Mouse (Mus musculus) small intestine, adult 2 months (tissue): ENCODE results near the gene Prkca. TPM values are rescaled to one million over a fixed set of nuclear protein-coding genes. Genes with fewer than 3 reads are reported as not detected.

Experiments
- H3K27ac ChIP-seq: fragments of 200-500 bp; 2 replicates; pipeline ENCODE4 v1.5.1; 2012; ENCODE audit warnings: low read depth, low read length, control low read depth, inconsistent platforms; ENCODE audit not compliant: insufficient read depth
- H3K27me3 ChIP-seq: fragments of 200-500 bp; 2 replicates; pipeline ENCODE4 v1.6.1; 2012; ENCODE audit warnings: mild to moderate bottlenecking, moderate library complexity, low read length, inconsistent platforms; ENCODE audit not compliant: control insufficient read depth, insufficient read depth
- H3K36me3 ChIP-seq: fragments of 200-500 bp; 2 replicates; pipeline ENCODE4 v1.6.1; 2012; ENCODE audit warnings: mild to moderate bottlenecking, low read length, control low read depth, inconsistent platforms; ENCODE audit not compliant: control insufficient read depth, insufficient read depth
- H3K4me1 ChIP-seq: fragments of 200-500 bp; 2 replicates; pipeline ENCODE4 v1.6.1; 2012; ENCODE audit warnings: low read length, inconsistent platforms, mixed read lengths; ENCODE audit not compliant: control insufficient read depth, insufficient read depth, insufficient read length
- H3K4me3 ChIP-seq: fragments of 200-500 bp; 2 replicates; pipeline ENCODE4 v1.5.1; 2012; ENCODE audit warnings: low read depth, mild to moderate bottlenecking, control low read depth, inconsistent platforms, low read length, moderate library complexity
- CTCF ChIP-seq: fragments of 200-500 bp; IDR thresholded peaks from 2 replicates; pipeline ENCODE4 v1.5.1; 2012; ENCODE audit warnings: low read depth, mild to moderate bottlenecking, control low read depth, inconsistent platforms, low read length, moderate library complexity, mixed read lengths; ENCODE audit not compliant: insufficient replicate concordance, insufficient read length; ENCODE audit errors: extremely low read depth
- POLR2A ChIP-seq: fragments of 200-500 bp; IDR thresholded peaks from 2 replicates; pipeline ENCODE4 v1.6.1; 2012; ENCODE audit warnings: low read depth, mild to moderate bottlenecking, control low read depth, inconsistent platforms, low read length, moderate library complexity
- WGBS: fragments of 180-500 bp; shearing (Covaris S2); methylation state at CpG from one replicate; pipeline ENCODE4 v1.1.7; 2018; 5-methylcytosine and 5-hydroxymethylcytosine counted together
- polyA plus RNA-seq: library from polyadenylated mRNA; depleted of rRNA; stranded (reverse); fragments of >200 nt; gene quantifications from 2 replicates; pipeline ENCODE4 v1.2.3, GENCODE M21; 2012

Prkca gene
- polyA plus RNA-seq, 1 experiment: 13.9 TPM

- Histone ChIP-seq H3K27me3 (no peaks in the 10 kb centered on the region), H3K36me3 (no peaks in the 10 kb centered on the region), H3K27ac (peak overlapping the region; percentile 94), H3K4me3 (no peak overlapping the region), H3K4me1 (peaks cover 55% of the 10 kb centered on the region)
- WGBS: 23% methylated on average over 5 of the region's 5 CpGs
- no peak for TF ChIP-seq POLR2A
- TF ChIP-seq CTCF: no peak
Measured at GRCm38 (mm10) chr11:108309791-108310190, 33.9 kb downstream of the Prkca start.

DNA sequence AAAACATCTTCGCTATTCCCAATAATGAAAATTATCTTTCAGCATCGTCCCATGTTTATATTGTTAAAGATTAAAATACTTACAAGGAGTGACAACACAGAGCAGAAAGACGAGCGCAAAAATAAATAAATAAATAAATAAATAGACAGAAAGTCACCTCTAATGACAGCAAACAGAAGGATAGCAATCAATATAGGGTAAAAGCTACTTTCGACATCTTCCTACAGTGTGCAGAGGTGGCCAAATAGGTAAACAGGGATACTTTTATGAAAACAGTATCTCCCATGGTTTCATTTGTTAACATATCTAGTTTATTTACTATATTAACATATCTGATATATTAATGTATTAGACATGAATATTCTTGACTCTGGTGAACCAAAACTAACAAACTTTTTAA is 35.5 kb downstream of the Prkca start:
- Histone ChIP-seq H3K4me3 (no peak overlapping the region), H3K36me3 (peaks cover 4% of the 10 kb centered on the region; the same call in 1 of the 2 replicates), H3K4me1 (peaks cover 63% of the 10 kb centered on the region), H3K27ac (peak overlapping the region; percentile 87), H3K27me3 (no peaks in the 10 kb centered on the region)
- WGBS: 83% methylated on average over 5 of the region's 5 CpGs
- TF ChIP-seq CTCF: no peak
- no peak for TF ChIP-seq POLR2A

GRCm38 (mm10) chr11:108307258-108307657 is 36.5 kb downstream of the Prkca start:
- H3K27ac ChIP-seq: peak overlapping the region; percentile 87
- H3K27me3 ChIP-seq: no peaks in the 10 kb centered on the region
- no peak for TF ChIP-seq POLR2A
- TF ChIP-seq CTCF: peak; percentile 31; the same call in 1 of the 2 replicates
- 23% methylated on average over 7 of the region's 7 CpGs for WGBS
- H3K4me3 ChIP-seq: peak overlapping the region; percentile 17; the same call in 1 of the 2 replicates
- H3K36me3 ChIP-seq: peaks cover 5% of the 10 kb centered on the region; the same call in 1 of the 2 replicates
- peaks cover 57% of the 10 kb centered on the region for H3K4me1 ChIP-seq

- Histone ChIP-seq H3K27ac (no peak overlapping the region), H3K4me1 (peaks cover 36% of the 10 kb centered on the region), H3K36me3 (peaks cover 11% of the 10 kb centered on the region), H3K4me3 (no peak overlapping the region), H3K27me3 (no peaks in the 10 kb centered on the region)
- TF ChIP-seq POLR2A: no peak
- 77% methylated on average over 4 of the region's 4 CpGs for WGBS
Measured at GRCm38 (mm10) chr11:108303787-108304186, 39.9 kb downstream of the Prkca start.

DNA sequence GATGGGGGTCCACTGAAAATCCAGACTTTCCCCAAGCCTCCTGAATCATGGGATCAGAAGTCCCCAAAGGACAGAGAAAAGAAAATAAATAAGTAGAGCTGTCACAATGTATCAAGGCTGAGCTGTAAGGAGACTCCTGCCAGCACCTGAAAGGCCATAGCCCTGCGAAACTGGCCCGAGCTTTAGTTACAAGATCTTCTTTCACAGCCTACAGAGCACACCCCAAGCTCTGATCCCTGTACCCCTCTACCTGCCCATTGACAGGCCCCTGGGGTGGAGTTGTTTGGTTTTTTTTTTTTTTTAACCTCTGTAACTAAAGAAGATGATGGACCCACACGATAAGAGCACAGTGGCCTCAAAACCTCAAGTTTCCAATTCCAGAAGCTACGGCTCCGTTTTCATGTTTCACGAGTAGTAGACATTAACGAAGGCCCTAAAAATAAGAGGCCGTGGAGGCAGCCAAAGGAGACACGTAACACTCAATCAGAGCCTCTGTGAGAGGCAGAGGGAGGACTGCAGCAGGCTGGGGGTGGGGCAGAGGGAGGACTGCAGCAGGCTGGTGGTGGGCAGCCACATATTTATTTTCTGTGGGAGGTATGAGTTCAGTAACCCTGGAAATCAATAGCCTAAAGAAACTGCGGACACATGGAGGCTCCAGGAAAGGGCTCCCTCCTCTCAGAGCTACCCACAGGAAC is 41.8 kb downstream of the Prkca start:
- peaks cover 30% of the 10 kb centered on the region for H3K4me1 ChIP-seq
- H3K4me3 ChIP-seq: no peak overlapping the region
- H3K27me3 ChIP-seq: no peaks in the 10 kb centered on the region
- H3K27ac ChIP-seq: no peak overlapping the region
- WGBS: 92% methylated on average over 10 of the region's 10 CpGs
- TF ChIP-seq CTCF: no peak
- no peak for TF ChIP-seq POLR2A
- H3K36me3 ChIP-seq: peaks cover 11% of the 10 kb centered on the region

DNA sequence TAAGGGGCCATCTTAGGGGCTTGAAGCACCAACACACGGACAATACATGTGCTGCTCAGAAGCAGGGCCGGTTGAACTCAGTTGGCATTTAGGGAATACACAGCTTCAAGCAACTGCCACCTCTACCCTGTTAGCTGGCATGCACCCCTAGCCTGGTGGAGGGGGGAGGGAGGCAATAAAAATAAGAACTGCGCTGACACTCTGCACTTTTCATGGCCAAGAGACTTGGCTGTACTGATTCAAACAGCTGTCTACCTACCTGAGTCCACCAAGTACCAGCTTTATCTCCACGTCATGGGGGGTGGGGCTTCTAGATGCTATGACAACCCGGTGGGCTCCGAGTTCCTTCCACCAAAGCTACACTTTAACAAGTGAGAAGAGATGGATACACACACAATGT is 42.7 kb downstream of the Prkca start:
- Histone ChIP-seq H3K4me1 (peaks cover 24% of the 10 kb centered on the region), H3K36me3 (peaks cover 11% of the 10 kb centered on the region), H3K27me3 (no peaks in the 10 kb centered on the region), H3K27ac (no peak overlapping the region), H3K4me3 (no peak overlapping the region)
- 37% methylated on average over 6 of the region's 6 CpGs for WGBS
- TF ChIP-seq POLR2A (no peak), CTCF (no peak)

DNA sequence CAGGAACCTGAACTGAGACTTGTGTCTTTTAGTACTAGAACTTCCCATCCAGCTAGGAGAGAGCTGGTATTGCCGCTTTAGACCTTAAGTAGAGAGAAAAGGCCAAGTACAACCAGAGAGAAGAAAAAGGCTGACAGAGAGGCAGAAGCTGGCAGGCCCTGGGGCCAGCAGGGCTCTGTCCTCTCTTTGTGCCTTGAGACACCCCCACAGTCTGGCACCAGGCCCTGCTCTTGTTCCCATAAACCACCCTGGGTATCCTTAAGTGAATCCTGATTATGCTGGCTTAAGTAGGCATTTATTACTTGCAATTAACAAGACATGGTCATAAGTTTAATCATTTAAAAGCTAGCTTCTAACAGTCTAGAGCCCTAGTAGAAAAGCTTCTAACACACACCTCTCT is 43.3 kb downstream of the Prkca start:
- Histone ChIP-seq H3K4me1 (peaks cover 19% of the 10 kb centered on the region), H3K27me3 (no peaks in the 10 kb centered on the region), H3K27ac (no peak overlapping the region), H3K36me3 (peaks cover 11% of the 10 kb centered on the region), H3K4me3 (no peak overlapping the region)
- no peak for TF ChIP-seq CTCF
- no peak for TF ChIP-seq POLR2A
- 86% methylated on average over 1 of the region's 1 CpGs for WGBS

DNA sequence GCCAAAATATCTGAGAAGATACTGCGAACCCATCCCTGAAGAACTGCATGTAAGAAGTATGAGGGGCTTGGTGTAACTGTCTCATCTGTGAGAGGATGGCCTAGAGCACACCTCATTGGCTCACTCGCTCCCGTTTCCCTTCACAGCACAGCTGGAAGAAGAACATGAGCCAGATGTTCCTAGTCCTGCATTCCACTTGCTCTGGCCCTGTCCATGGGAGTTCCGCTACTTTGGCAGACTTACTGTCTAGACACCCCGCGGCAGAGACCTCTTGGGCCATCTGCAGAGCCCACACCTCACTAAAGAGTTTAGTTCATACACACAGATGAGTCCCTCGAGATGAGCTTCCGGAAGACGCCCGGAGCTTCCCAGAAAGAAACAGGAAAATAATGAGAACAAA is 43.8 kb downstream of the Prkca start:
- H3K27ac ChIP-seq: no peak overlapping the region
- peaks cover 11% of the 10 kb centered on the region for H3K36me3 ChIP-seq
- peaks cover 17% of the 10 kb centered on the region for H3K4me1 ChIP-seq
- 90% methylated on average over 10 of the region's 10 CpGs for WGBS
- H3K27me3 ChIP-seq: no peaks in the 10 kb centered on the region
- TF ChIP-seq CTCF (no peak), POLR2A (no peak)
- no peak overlapping the region for H3K4me3 ChIP-seq
